Mouse (Mus musculus) kidney, postnatal 0 days (tissue): ENCODE measurements around the gene Rara. TPM values are rescaled to one million over a fixed set of nuclear protein-coding genes. Genes with fewer than 3 reads are reported as not detected.

Experiments
- ATAC-seq: fragments of 200-750 bp; cut with Nextera tagmentation; replicated peaks from 2 replicates; pipeline ENCODE4 v1.8.0; 2017; ENCODE audit warnings: low read depth, moderate number of reproducible peaks, moderate TSS enrichment, moderate library complexity; ENCODE audit not compliant: low FRiP score
- DNase-seq: peaks from one replicate; pipeline ENCODE4 v3.0.0-alpha.2; 2016; ENCODE audit warnings: low spot score
- H3K27ac ChIP-seq: fragments of 300-500 bp; sonication (generic); 2 replicates; pipeline ENCODE4 v1.5.1; 2014; ENCODE audit warnings: mild to moderate bottlenecking
- H3K27me3 ChIP-seq: fragments of 300-500 bp; sonication (generic); 2 replicates; pipeline ENCODE4 v1.6.1; 2014; ENCODE audit warnings: low read length, mixed read lengths; ENCODE audit not compliant: insufficient read depth
- H3K36me3 ChIP-seq: fragments of 300-500 bp; sonication (generic); 2 replicates; pipeline ENCODE4 v1.6.1; 2014; ENCODE audit warnings: low read length, mixed read lengths; ENCODE audit not compliant: insufficient read depth
- H3K4me1 ChIP-seq: fragments of 300-500 bp; sonication (generic); replicated peaks from 2 replicates; pipeline ENCODE4 v1.6.1; 2014; ENCODE audit warnings: antibody characterized with exemption, low read length, mixed read lengths; ENCODE audit not compliant: insufficient read depth
- H3K4me2 ChIP-seq: fragments of 300-500 bp; sonication (generic); 2 replicates; pipeline ENCODE4 v1.6.1; 2014; ENCODE audit warnings: mild to moderate bottlenecking, low read length, moderate library complexity, mixed read lengths
- H3K4me3 ChIP-seq: fragments of 300-500 bp; sonication (generic); replicated peaks from 2 replicates; pipeline ENCODE4 v1.5.1; 2014; ENCODE audit warnings: low read depth, low read length
- H3K9ac ChIP-seq: fragments of 300-500 bp; sonication (generic); 2 replicates; pipeline ENCODE4 v1.6.1; 2014; ENCODE audit warnings: low read depth, low read length
- H3K9me3 ChIP-seq: fragments of 300-500 bp; sonication (generic); replicated peaks from 2 replicates; pipeline ENCODE4 v1.6.1; 2016; ENCODE audit warnings: low read length, inconsistent platforms, mixed read lengths
- CTCF ChIP-seq: IDR thresholded peaks from 2 replicates; pipeline ENCODE4 v1.5.1; 2016; ENCODE audit warnings: antibody characterized with exemption, low read depth, mild to moderate bottlenecking, moderate library complexity
- WGBS: fragments of 180-500 bp; shearing (Covaris S2); extraction: QIAGEN DNeasy Blood & Tissue Kit; methylation state at CpG from one replicate; pipeline ENCODE4 v1.1.7; 2014; 5-methylcytosine and 5-hydroxymethylcytosine counted together
- polyA plus RNA-seq: library from polyadenylated mRNA; unstranded; fragments of >200 nt; fragmentation: Nextera tagmentation; extraction: Ambion mirVana; gene quantifications from 2 replicates; pipeline ENCODE4 v1.2.1, GENCODE M21; 2015

Rara gene
- polyA plus RNA-seq, 1 experiment from 2014 or later, result 25.7 TPM

- Histone ChIP-seq H3K27me3 (no peaks in the 10 kb centered on the region), H3K36me3 (no peaks in the 10 kb centered on the region), H3K9ac (peak overlapping the region; percentile 63; the same call in 1 of the 2 replicates), H3K4me3 (peak overlapping the region; percentile 34; the same call in 1 of the 2 replicates), H3K27ac (peak overlapping the region; percentile 98), H3K4me2 (peak overlapping the region; percentile 98), H3K4me1 (peaks cover 79% of the 10 kb centered on the region), H3K9me3 (no peaks in the 10 kb centered on the region)
- WGBS, result 15% methylated on average over 3 of the region's 3 CpGs
- DNase-seq, result no peak
- TF ChIP-seq CTCF, result no peak
- ATAC-seq, result no peak
Observed at GRCm38 (mm10) chr11:98942555-98942922, 14.9 kb downstream of the Rara start.

GRCm38 (mm10) chr11:98942923-98943641 lies 15.5 kb downstream of the Rara start:
- Histone ChIP-seq H3K4me2 (peak overlapping the region; percentile 98), H3K9me3 (no peaks in the 10 kb centered on the region), H3K9ac (peak overlapping the region; percentile 63; the same call in 1 of the 2 replicates), H3K27ac (peak overlapping the region; percentile 98), H3K4me3 (no peak overlapping the region), H3K27me3 (no peaks in the 10 kb centered on the region), H3K4me1 (peaks cover 80% of the 10 kb centered on the region), H3K36me3 (no peaks in the 10 kb centered on the region)
- TF ChIP-seq CTCF, result no peak
- 0 out of 2 replicates have a peak, but pooled peaks have one; percentile 12 for ATAC-seq
- peak; percentile 87 for DNase-seq
- WGBS, result 48% methylated on average over 8 of the region's 8 CpGs

- TF ChIP-seq CTCF, result no peak; the same call in 1 of the 2 replicates
- Histone ChIP-seq H3K27ac (peak overlapping the region; percentile 98), H3K4me3 (no peak overlapping the region), H3K36me3 (no peaks in the 10 kb centered on the region), H3K9ac (peak overlapping the region; percentile 63), H3K4me2 (peak overlapping the region; percentile 37), H3K27me3 (no peaks in the 10 kb centered on the region), H3K4me1 (peaks cover 73% of the 10 kb centered on the region), H3K9me3 (no peaks in the 10 kb centered on the region)
- no peak for ATAC-seq
- peak; percentile 68 for DNase-seq
- 28% methylated on average over 14 of the region's 14 CpGs for WGBS
Observed at GRCm38 (mm10) chr11:98943741-98944461, 16.3 kb downstream of the Rara start.

DNA sequence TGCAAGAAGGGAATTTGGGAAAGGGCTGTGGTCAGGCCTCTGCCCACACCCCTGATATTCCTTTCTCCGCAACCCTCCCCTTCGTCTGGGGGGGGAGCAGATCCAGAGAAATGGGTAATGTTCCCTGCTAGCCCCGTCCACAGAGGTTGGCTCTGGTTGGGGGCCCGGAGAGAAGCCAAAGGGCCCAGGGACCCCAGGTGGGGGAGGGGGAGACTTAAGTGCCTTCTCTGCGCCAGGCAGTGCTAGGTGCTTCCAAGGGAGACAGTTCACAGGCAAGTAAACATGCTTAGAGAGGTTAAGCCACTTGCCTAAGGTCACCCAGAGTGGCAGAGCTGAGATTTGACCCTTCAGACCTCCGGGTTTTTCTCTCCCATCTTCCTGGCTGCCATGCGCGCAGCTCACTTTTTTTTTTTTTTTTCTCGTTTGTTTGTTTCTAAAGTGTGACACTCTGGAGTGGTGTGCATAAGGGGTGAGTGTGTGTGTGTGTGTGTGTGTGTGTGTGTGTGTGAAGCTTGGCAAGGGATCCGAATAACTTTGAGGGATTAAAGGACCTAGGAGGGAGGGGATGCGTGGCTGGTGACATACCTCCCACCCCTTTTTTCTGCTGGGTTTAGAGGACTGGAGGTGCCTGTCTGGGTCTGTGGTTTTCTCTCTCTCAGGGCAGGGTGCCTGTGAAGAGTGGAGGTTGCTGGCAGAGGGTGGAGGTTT lies 17.4 kb downstream of the Rara start:
- Histone ChIP-seq H3K9ac (peak overlapping the region; percentile 35; the same call in 1 of the 2 replicates), H3K27me3 (no peaks in the 10 kb centered on the region), H3K4me1 (peaks cover 70% of the 10 kb centered on the region), H3K9me3 (no peaks in the 10 kb centered on the region), H3K27ac (peak overlapping the region; percentile 98), H3K4me3 (no peak overlapping the region), H3K36me3 (no peaks in the 10 kb centered on the region; the same call in 1 of the 2 replicates), H3K4me2 (peak overlapping the region; percentile 27)
- no peak for ATAC-seq
- DNase-seq, result no peak
- no peak for TF ChIP-seq CTCF
- WGBS, result 40% methylated on average over 11 of the region's 11 CpGs

- no peak overlapping the region for H3K4me2 ChIP-seq
- no peak for DNase-seq
- H3K4me1 ChIP-seq, result peaks cover 70% of the 10 kb centered on the region
- peak overlapping the region; percentile 39; the same call in 1 of the 2 replicates for H3K27ac ChIP-seq
- H3K36me3 ChIP-seq, result peaks cover 4% of the 10 kb centered on the region; the same call in 1 of the 2 replicates
- H3K9ac ChIP-seq, result no peak overlapping the region
- no peak for ATAC-seq
- WGBS, result 59% methylated on average over 3 of the region's 3 CpGs
- H3K9me3 ChIP-seq, result no peaks in the 10 kb centered on the region
- no peak overlapping the region for H3K4me3 ChIP-seq
- TF ChIP-seq CTCF, result no peak
- H3K27me3 ChIP-seq, result no peaks in the 10 kb centered on the region
Observed at GRCm38 (mm10) chr11:98945605-98945977, 18.0 kb downstream of the Rara start.

DNA sequence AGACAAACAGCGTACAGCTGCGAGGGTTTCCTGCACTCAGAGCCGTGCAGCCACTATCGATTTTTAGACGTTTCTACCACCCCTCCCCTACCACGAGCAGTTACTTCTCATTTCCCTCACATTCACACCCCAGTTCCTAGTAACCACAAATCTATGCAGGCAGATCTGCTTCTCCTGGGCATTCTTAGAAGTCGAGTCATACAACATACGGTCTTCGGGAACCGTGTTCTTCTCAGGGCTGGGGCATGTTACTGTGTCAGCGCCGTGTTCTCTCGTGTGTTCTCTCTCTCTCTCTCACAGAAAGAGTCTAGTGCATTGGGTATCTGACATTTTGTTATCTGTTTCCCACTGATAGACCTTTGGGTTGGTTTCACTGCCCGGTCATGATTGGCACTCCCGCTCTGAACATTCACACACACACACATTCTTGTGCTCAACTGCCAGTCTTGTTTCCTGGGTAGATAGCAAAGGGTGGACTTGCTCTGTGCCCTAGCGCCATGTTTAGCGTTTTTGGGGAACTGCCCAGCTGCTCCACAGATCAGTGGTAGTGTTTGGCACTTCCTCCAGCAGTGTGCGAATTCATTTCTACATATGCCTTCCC lies 20.5 kb downstream of the Rara start:
- Histone ChIP-seq H3K27ac (no peak overlapping the region), H3K27me3 (no peaks in the 10 kb centered on the region), H3K9ac (no peak overlapping the region), H3K4me3 (no peak overlapping the region), H3K9me3 (no peaks in the 10 kb centered on the region), H3K4me1 (peaks cover 73% of the 10 kb centered on the region), H3K4me2 (no peak overlapping the region), H3K36me3 (peaks cover 7% of the 10 kb centered on the region; the same call in 1 of the 2 replicates)
- 63% methylated on average over 18 of the region's 18 CpGs for WGBS
- ATAC-seq (no peak), DNase-seq (no peak)
- no peak for TF ChIP-seq CTCF
